Mouse (Mus musculus) left cerebral cortex, adult 8-10 months (tissue): ENCODE data around the gene Gli2. TPM values are rescaled to one million over a fixed set of nuclear protein-coding genes. Genes with fewer than 3 reads are reported as not detected.

Experiments
- DNase-seq, 2 experiments: peaks; one replicate each; pipeline ENCODE4 v3.0.0; 2022; ENCODE audit warnings: low spot score in 2 of 2
- total RNA-seq, 4 experiments: library from RNA; stranded (reverse); gene quantifications; 2 replicates each; pipeline ENCODE4 v1.2.4; 2022

The Gli2 gene
- total RNA-seq, 4 experiments from 2014 or later: 3.0 to 3.9 (median 3.4) TPM

DNA sequence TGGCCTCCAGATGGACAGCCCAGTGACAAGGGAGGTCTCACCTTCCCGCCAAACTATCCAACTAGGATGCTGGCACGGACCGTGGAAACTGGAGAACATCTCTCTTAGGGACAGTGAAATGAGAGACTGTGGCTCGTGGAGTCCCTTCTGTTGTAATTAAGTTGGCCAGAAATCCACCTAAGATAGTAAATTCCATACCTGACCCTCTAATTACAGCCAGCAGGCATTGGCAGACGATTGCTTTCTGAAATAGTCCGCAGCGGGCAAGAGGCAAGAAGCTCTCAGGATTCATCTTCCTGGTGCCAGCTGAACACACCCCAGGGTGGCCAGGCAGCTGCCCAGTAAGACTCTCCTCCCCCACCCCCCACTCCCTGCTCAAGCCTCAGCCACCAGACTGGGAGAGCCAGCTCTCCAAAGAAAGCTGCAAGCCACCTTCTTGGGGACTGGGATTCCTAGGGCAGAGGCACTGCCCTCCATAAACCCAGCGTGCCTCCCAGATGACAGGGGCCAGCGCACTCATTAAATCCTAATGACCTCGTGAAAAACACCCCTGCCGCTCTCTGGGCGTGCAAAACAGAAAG lies 51.9 kb downstream of the Gli2 start:
- no peak for DNase-seq

DNA sequence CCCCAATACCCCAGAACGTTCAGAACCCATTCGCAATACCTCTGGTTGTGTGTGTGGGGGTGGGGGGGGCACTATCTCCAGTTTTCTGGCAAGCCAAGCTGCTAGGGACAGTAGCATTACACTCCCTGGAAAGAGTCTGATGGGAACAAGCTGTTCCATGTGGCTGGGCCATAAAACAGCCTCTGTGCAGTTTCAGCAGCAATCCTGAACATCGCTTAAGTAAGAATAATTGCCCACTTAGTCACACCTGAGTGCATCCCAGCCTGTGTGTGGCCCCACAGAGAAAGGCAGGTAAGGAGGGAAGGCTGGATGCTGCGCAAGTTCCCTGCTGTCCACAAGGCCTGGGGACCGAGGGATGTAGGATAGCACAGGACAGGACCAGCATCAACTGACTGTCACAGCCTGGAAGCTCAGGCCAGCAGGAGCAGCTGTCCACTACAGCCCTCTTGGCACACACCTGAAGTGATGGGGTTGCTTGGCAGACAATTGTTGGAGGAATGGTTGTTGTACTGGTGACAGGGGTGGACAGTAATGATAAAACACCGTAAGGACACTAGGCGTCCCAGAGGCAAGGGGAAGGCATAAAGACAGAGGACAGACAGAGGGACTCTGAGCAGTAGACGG lies 58.8 kb downstream of the Gli2 start:
- no peak for DNase-seq

DNA sequence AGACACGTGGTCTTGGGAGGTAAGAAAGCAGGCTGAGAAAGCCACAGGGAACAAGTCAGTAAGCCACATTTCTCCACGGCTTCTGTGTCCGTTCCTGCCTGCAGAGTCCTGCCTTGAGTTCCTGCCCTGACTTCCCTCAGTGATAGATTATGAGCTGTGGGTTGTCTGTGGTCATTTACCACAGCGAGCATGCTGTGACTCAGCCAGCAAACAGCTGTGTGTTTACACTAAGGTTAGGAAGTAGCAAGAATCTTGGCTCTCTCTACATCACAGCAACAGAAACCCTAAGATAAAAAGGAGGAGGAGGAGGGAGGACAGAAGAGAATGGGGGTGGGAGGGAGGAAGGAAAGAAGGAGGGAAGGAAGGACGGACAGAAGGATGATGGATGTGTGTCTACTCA lies 59.6 kb downstream of the Gli2 start:
- DNase-seq: no peak

DNA sequence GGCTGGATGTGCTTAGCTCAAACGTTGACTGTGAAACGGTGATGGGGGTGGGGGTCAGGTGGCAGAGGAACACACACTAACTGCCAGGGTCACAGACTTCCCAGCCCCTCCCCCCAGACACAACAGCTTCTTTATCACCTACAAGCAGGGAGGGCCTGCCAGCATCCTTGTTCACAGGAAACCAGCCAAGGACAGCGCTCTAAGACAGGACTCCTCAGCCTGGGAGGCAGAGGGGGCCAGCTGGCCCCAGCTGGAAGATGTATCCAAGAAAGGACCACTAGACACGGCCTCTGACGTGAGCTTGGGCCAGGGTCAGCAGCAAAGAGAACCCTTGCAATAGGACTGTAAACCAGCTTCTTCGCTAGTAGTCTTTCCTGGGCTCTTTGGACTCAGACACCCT lies 65.1 kb downstream of the Gli2 start:
- DNase-seq: no peak

DNA sequence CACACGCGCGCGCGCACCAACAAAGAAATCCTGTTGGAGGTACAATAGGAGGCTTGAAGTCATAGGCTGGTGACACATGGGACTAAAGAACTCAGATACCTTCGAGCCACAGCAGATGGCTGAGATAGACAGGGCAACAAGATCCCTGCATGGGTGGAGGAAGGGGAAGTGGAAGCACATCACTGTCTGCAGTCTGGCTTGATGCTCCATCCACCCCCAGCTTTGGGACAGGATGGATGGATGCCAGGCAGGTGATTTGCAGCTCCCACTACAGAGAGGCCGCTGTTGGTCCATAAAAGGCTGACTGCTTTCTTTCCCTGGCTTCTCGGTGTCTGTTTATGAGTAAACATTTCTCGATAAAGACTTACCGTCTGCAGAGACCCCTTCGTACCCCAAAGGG lies 65.9 kb downstream of the Gli2 start:
- DNase-seq: no peak

DNA sequence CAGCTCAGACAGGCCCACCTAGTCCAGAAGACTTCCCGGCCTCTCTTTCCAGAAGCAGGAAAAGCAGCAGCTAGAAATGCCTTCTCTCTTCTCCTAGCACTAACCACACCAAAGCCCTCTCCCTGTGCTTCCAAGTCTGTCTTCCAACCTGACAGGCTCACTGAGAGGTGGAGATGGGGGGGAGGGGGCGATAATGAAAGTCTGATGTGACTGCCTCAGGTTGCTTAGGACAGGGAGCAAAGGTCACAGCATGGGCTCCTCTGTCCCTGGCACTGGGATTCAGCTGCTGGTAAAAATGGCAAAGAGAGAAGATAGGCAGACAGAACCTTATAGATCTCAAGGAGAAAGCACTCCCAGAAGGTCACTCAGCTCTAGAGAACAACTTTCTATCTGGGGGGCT lies 70.0 kb downstream of the Gli2 start:
- no peak for DNase-seq

DNA sequence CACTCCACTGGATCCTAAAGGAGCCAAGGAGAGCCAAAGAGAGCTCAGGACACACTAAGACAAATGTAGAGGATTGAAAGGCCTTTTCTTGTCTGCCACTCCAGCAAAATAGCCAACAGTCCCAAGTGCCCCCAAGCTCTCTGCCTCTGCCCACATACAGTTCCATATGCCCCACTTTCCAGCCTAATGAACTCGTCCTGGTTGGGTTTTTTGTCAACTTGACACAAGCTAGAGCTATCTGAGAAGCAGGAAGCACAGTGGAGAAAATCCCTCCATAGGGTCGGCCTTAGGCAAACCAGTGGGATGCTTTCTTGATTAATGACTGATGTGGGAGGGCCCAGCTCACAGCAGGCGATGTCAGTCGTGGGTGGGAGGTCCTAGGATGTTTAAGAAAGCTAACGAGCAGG lies 70.6 kb downstream of the Gli2 start:
- no peak for DNase-seq

DNA sequence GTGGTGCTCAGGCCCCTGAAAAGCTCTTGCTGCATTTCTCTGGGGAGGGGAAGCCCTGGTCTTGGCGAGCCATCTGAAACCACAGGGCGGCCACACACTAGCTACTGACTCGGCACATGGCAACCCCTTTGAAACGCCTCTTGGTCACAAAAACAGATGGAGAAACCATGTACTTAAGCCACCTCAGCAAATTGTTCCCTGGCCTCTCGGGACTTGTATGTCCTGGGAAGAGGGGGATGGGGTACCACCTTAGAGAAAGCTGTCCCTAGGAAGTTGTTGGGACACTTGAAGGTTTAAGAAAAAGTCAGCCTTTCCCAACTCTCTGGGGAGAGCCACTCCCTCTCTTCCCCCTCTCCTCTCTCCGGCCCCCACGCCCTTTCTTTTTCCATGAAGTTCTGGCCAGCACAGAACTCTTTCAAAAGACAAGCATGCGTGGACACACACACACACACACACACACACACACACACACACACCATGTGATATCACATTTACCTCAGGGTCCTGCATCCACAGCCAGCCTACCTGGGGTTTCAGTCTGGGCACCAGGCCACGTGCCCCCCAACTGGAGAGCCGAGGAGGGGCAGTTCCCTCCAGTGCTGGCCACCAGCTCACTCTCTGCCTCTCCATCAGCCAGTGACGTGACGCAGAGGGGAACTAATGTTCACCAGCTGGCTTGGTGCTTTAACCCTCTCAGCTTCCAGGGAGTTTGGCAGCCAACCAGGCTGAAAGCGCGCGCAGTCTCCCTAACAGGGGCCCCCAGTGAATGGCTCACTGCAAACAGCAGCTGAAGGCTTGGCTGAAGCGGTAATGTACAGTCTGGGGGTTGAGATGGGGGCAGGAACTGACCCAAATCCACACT lies 71.2 kb downstream of the Gli2 start:
- peak in 1 of 2 experiments; percentile 12 for DNase-seq

DNA sequence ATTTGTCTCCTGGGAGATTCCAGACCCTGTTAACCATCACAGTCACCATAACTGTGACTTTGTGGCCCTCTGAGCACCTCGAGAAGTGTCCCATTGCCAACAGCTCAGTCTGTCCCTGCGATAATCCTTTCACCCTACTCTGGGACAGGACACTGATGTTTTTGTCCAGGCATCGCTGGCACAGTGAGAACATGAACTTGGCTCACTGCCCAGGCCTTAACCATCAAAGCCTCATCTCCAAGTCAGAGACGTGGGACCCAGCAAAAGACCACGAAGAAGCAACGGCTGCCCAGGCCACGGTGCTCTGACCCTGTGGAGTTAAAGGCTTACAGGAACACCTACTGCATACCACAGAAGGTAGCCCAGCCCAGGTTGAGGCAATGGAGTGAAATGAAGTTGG lies 72.8 kb downstream of the Gli2 start:
- no peak for DNase-seq

DNA sequence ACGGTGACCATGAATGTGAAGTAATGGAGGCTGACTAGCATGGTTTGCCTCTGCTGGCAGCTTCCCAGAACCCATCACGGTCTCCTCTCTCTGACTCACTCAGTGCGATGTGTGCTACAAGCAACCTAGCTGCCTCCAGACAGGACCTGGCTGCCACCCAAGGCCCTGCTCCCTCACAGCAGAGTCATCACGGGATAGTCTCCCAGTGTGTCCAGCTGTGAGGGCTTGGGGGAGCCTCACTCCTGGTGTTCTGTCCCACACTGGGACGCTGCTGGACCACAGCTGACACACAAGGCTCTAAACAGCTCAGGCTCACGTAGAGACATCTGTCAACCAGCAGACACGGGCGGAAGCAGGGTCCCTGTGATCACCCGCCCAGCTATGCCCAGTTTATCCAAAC lies 76.8 kb downstream of the Gli2 start:
- peak; percentile 8 to 45 for DNase-seq

DNA sequence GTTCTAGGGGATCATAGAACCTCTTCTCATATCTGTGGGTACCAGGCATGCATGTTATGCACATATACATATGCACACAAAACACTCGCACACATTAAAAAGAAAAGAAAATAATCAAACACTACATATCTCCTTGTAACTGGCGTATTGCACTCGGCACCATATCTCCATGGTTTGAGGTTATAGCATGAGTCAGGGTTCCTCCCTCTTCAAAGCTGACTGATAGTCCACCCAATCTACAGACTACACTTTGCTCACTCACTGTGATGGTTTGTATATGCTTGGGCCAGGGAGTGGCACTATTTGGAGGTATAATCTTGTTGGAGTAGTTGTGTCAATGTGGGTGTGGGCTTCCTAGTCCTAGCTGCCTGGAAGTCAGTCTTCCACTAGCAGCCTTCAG lies 78.0 kb downstream of the Gli2 start:
- no peak for DNase-seq

DNA sequence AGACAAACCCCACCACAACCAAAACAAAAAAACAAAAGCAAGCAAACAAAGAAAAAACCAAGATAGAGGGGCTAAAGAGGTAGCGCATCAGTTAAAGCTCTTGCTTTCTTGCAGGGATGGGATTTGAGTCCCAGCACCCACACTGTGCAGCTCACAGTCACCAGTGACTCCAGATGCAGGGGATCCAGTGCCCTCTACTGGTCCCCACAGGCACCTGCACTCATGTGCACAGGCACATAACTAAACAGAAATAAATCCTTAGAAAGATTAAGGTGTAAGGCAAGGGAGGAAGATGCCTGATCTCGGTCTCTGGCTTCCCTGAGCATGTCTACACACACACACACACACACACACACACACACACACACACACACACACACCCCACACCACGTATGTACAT lies 83.4 kb downstream of the Gli2 start:
- no peak for DNase-seq

DNA sequence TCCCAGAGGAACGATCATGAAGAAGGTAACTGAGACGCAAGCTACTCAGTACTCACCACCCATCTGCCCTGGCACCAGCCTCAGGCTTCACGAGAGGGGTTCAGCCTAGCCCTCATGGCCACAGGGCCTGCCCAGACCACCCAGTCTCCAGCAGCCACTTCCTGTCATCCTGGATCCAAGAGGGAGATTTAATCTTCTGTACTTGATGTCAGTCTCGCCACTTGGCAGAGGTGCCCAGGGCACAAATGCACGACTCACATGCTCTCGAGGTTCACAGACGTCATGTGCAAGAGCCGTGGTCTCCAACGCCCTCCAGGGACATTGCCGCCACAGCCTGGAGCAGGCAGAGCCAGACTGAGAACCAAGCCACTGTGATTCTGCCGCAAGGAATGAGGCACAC lies 84.0 kb downstream of the Gli2 start:
- no peak for DNase-seq

DNA sequence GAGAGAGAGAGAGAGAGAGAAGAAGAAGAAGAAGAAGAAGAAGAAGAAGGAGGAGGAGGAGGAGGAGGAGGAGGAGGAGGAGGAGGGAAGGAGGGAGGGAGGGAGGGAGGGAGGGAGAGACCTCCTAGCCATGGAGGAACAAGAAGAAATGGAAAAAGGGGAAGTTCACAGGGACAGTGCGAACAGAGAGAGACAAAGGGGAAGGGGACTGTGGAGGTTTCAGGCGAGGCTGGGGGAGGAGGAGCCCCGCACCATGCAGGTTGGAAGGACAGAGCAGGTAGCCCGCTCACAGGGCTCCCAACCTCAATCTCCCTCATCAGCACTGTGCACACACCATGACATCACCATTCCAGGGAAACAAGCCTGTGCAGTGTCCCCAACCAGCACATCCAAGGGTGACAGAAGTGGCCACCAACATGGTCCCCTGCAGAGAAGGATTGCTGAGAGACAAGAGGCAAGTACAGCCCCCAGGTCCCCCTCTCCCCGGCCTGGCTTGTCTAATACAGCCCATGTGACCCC lies 84.7 kb downstream of the Gli2 start:
- DNase-seq: no peak

DNA sequence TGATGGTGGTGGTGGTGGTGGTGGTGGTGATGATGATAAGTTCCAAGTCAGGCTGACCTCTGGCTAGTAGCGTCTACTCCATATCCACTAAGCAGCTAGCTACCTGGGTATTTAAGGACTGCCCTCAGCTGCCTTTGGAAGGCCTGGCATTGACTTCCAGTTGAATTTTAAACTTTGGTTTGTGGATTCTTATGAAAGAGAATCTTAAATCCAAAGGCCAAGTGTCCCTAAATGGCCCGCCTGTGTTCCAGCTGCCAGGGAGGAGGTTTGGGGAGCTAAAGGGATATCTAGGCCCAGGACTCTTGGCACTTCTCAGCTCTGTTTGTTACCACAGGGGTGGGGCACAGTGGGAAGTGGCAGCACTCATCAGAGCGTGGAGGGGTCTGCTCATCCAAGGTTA lies 85.4 kb downstream of the Gli2 start:
- DNase-seq: no peak

DNA sequence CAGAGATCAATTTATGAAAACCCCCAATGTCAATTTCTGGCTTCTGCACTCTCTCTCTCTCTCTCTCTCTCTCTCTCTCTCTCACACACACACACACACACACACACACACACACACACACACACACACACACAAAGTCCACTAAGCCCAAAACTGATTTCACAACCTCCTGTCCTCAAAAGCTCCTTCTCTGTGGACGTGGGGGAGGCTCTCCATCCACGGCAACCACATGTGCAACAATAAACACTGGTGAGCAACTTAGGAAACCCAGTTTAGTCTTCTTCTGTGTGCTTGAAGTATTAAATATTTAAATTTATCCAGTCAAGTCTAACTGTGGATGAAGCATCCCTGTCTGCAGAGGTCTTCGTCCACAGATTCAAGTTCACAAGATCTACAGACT lies 86.1 kb downstream of the Gli2 start:
- no peak for DNase-seq

DNA sequence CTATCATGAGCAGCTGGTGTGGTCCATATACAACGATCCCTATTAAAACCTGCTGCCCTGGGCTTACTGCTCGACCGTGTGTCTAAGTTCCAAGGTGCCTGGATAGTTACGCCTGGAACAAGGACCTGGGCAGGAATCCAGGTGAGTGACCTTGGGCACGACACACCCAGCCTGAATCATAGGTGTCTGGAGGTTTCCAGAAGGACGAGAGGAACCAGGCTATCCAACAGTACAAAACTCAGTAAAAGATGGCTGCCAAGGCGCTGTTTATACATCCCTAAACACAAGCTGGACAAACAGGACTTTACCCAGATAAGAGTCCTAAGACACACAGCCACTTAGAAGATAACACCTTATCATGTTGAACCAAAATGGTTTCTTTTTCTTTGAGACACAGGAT lies 94.8 kb downstream of the Gli2 start:
- DNase-seq: no peak

DNA sequence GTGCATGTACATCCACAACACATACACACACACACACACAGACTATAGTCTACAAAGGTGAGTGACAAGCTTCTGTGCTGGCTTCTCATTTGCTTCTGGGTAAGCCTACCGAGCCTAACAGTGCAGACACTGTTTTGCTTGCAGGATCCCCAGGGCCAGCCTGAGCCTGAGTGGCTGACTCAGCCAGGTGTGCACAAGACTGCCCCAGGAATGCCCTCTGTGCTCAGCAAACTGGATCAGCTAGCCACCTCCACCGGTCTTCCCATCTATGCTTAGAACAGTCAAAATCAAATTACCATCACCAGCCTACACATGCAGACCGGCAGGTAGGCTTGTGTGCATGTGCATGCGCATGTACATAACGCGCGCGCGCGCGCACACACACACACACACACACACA lies 97.6 kb downstream of the Gli2 start:
- no peak for DNase-seq

DNA sequence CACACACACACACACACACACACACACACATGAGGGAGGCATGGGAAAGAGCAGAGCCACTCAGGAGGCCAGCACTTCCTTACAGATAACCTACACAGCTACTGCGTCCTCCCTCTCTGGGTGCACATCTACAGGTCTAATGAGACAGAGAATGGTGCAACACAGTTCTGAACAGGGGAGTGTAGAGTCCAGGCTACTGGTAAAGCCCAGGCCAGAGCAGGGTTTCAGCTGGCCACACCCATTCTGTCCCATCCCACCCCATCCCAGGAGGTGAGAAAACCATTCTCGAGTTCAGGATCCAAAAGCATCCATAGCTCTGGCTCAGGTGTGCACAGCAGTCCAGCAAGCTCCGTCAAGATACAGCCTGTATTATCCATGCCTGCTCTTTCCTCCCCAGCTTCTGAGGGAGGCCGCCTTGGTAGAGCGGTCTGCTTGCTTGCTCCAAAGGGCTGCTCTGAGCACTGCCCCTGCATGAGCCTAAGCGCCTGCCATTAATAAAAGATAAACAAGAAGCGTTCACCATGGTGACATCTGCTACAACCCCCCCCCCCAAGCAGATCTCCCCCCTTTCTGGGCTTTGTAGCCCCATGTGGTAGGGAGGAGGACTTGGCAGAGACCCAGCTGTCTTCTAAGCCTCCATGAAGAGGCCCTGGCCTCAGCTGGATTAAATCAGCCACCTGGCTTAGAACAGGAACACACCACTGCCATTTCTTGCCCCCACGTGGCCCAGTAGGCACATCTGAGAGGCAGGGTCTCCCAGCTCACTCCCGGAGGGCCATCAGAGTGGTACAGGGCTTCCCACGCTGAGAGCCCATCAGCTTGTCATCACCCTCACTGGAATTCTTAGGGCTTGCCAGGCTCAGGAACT lies 98.8 kb downstream of the Gli2 start:
- no peak for DNase-seq

DNA sequence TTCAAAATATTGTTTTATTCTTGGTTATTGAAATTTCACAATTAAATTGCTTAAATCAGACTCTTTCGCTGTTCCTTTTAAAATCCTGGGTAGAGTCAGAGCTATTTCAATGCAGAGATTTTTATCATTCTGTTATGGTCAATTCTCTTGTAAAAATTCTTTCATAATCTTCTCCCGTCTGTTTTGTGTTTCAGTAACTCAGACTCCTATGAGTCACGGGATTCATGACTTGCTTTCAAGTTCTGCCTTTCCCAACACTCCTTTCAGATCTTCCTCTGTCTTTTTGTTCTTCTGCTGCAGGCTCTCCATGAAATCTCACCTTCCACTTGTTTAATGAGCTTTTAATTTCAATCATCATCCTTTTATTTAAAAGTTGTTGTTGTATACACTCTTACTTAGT lies 100.4 kb downstream of the Gli2 start:
- DNase-seq: no peak

DNA sequence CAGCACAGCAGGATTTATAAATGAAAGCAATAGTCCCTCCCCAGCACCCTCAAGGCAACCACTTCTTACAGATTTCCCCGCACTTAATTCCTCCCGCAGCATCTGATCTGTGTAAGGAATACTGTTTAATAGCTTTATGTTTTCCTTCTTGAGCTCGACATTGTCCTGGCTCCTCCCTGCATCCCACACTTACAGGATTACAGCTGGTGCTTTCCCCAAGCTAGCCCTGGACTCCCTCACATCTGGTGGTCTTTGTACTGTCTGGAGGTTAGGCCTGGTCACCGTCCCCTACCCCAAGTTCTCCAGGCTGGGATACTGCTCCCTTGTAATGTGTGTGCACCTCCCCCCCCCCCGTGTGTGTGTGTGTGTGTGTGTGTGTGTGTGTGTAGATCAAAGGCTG lies 101.1 kb downstream of the Gli2 start:
- DNase-seq: no peak

DNA sequence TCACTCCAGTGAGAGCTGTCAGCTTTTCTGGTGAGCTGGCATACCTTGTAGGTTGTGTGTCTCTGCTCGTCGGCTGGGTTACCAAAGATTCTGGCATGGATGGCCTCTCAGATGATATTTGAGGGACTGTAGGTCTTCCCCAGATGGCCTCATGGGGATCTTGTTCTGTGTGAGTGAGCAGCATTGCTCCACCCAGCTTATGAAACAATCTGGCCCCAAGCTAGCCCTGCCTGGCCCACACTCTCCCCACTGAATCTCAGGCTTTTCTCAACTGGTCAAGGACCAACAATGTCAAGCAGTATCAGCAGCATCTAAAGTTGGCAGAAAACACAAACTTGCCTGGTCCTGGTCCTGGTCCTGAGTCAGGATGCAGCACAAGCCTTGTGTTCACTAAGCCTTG lies 105.0 kb downstream of the Gli2 start:
- DNase-seq: no peak
